Mouse (Mus musculus) liver, postnatal 0 days (tissue): Measurements from ENCODE around the gene Nes.

ENCODE experiments used
- CTCF ChIP-seq: sonication (generic); IDR thresholded peaks from 2 replicates; pipeline ENCODE4 v1.5.1; 2016; ENCODE audit warnings: antibody characterized with exemption, low read depth
- EP300 ChIP-seq: IDR thresholded peaks from 2 replicates; pipeline ENCODE4 v1.6.1; 2016; ENCODE audit warnings: antibody characterized with exemption, low read depth, mild to moderate bottlenecking

- TF ChIP-seq CTCF (no peak), EP300 (no peak)
These were observed 31.6 kb downstream of the Nes start for GRCm38 (mm10) chr3:88002291-88002976.
